Mouse (Mus musculus) lung, embryonic 14.5 days (tissue): ENCODE measurements around the gene Cited2. TPM values are rescaled to one million over a fixed set of nuclear protein-coding genes. Genes with fewer than 3 reads are reported as not detected.

ENCODE experiments used
- ATAC-seq: fragments of 200-750 bp; cut with Nextera tagmentation; 2 replicates; pipeline ENCODE4 v1.8.0; 2017; ENCODE audit warnings: mild to moderate bottlenecking, moderate TSS enrichment, moderate library complexity; ENCODE audit not compliant: insufficient read depth
- DNase-seq: peaks from one replicate; pipeline ENCODE4 v3.0.0-alpha.2; 2015
- H3K27ac ChIP-seq: fragments of 300-500 bp; sonication (generic); 2 replicates; pipeline ENCODE4 v1.5.1; 2014; ENCODE audit warnings: low read depth, mild to moderate bottlenecking, moderate library complexity
- H3K27me3 ChIP-seq: fragments of 300-500 bp; sonication (generic); 2 replicates; pipeline ENCODE4 v1.6.1; 2014; ENCODE audit warnings: low read length, control low read depth; ENCODE audit not compliant: insufficient read depth
- H3K36me3 ChIP-seq: fragments of 300-500 bp; sonication (generic); 2 replicates; pipeline ENCODE4 v1.6.1; 2014; ENCODE audit warnings: control low read depth; ENCODE audit not compliant: insufficient read depth
- H3K4me1 ChIP-seq: fragments of 300-500 bp; sonication (generic); 2 replicates; pipeline ENCODE4 v1.6.1; 2014; ENCODE audit warnings: antibody characterized with exemption, control low read depth; ENCODE audit not compliant: insufficient read depth
- H3K4me2 ChIP-seq: fragments of 300-500 bp; sonication (generic); 2 replicates; pipeline ENCODE4 v1.6.1; 2014; ENCODE audit warnings: mild to moderate bottlenecking
- H3K4me3 ChIP-seq: fragments of 300-500 bp; sonication (generic); 2 replicates; pipeline ENCODE4 v1.5.1; 2014; ENCODE audit warnings: low read depth, low read length
- H3K9ac ChIP-seq: fragments of 300-500 bp; sonication (generic); 2 replicates; pipeline ENCODE4 v1.6.1; 2014
- H3K9me3 ChIP-seq: fragments of 300-500 bp; sonication (generic); 2 replicates; pipeline ENCODE4 v1.6.1; 2016; ENCODE audit warnings: low read depth, low read length, control low read depth
- CTCF ChIP-seq: IDR thresholded peaks from 2 replicates; pipeline ENCODE4 v1.5.1; 2016; ENCODE audit warnings: antibody characterized with exemption, low read depth
- WGBS: fragments of 180-500 bp; shearing (Covaris S2); extraction: QIAGEN DNeasy Blood & Tissue Kit; methylation state at CpG from one replicate; pipeline ENCODE4 v1.1.7; 2014; 5-methylcytosine and 5-hydroxymethylcytosine counted together
- polyA plus RNA-seq: library from polyadenylated mRNA; unstranded; fragments of >200 nt; fragmentation: Nextera tagmentation; extraction: Ambion mirVana; gene quantifications from 2 replicates; pipeline ENCODE4 v1.2.1, GENCODE M21; 2014

Cited2 gene
- polyA plus RNA-seq = 36.5 and 37.1 TPM in 2 replicates

- Histone ChIP-seq H3K9me3 (no peaks in the 10 kb centered on the region), H3K9ac (peak within 1 kb of the TSS; percentile 90), H3K4me3 (peak within 1 kb of the TSS; percentile 86), H3K4me1 (peaks cover 3% of the 10 kb centered on the region; the same call in 1 of the 2 replicates), H3K27me3 (no peaks in the 10 kb centered on the region), H3K4me2 (peak within 1 kb of the TSS; percentile 87), H3K36me3 (no peaks in the 10 kb centered on the region), H3K27ac (peak within 1 kb of the TSS; percentile 100)
- TF ChIP-seq CTCF = peak; percentile 57
- DNase-seq = peak; percentile 98
- peak; percentile 84 for ATAC-seq
- WGBS = under 1% methylated on average over 55 of the region's 55 CpGs
Observed at GRCm38 (mm10) chr10:17722653-17723410, at the start of gene Cited2. TSS of gene Cited2 (plus strand) at chr10:17723218.

- Histone ChIP-seq H3K4me1 (no peaks in the 10 kb centered on the region), H3K4me3 (no peak overlapping the region), H3K9ac (no peak overlapping the region), H3K27me3 (no peaks in the 10 kb centered on the region), H3K9me3 (no peaks in the 10 kb centered on the region), H3K27ac (no peak overlapping the region), H3K4me2 (no peak overlapping the region), H3K36me3 (no peaks in the 10 kb centered on the region)
- no peak for ATAC-seq
- DNase-seq = no peak
- WGBS = 72% methylated on average over 5 of the region's 5 CpGs
- TF ChIP-seq CTCF = no peak
Observed at GRCm38 (mm10) chr10:17674454-17674853, 48.6 kb upstream of the Cited2 start.

GRCm38 (mm10) chr10:17674869-17675268 lies 48.1 kb upstream of the Cited2 start:
- H3K9ac ChIP-seq = no peak overlapping the region
- DNase-seq (no peak), ATAC-seq (no peak)
- H3K4me1 ChIP-seq = no peaks in the 10 kb centered on the region
- H3K4me2 ChIP-seq = no peak overlapping the region
- 90% methylated on average over 2 of the region's 2 CpGs for WGBS
- TF ChIP-seq CTCF = no peak
- H3K4me3 ChIP-seq = no peak overlapping the region
- H3K27ac ChIP-seq = no peak overlapping the region
- H3K36me3 ChIP-seq = no peaks in the 10 kb centered on the region
- no peaks in the 10 kb centered on the region for H3K9me3 ChIP-seq
- H3K27me3 ChIP-seq = no peaks in the 10 kb centered on the region

GRCm38 (mm10) chr10:17676464-17676863 lies 46.6 kb upstream of the Cited2 start:
- H3K27me3 ChIP-seq = no peaks in the 10 kb centered on the region
- H3K4me2 ChIP-seq = no peak overlapping the region
- TF ChIP-seq CTCF = no peak
- no peaks in the 10 kb centered on the region for H3K4me1 ChIP-seq
- WGBS = 72% methylated on average over 3 of the region's 3 CpGs
- no peak for DNase-seq
- H3K27ac ChIP-seq = no peak overlapping the region
- no peaks in the 10 kb centered on the region for H3K9me3 ChIP-seq
- no peak overlapping the region for H3K9ac ChIP-seq
- ATAC-seq = no peak
- no peak overlapping the region for H3K4me3 ChIP-seq
- no peaks in the 10 kb centered on the region for H3K36me3 ChIP-seq

- H3K27ac ChIP-seq = no peak overlapping the region
- no peak overlapping the region for H3K4me2 ChIP-seq
- H3K27me3 ChIP-seq = no peaks in the 10 kb centered on the region
- no peaks in the 10 kb centered on the region for H3K9me3 ChIP-seq
- no peak overlapping the region for H3K4me3 ChIP-seq
- no peaks in the 10 kb centered on the region for H3K4me1 ChIP-seq
- no peak overlapping the region for H3K9ac ChIP-seq
- TF ChIP-seq CTCF = no peak
- WGBS = 44% methylated on average over 4 of the region's 4 CpGs
- ATAC-seq (no peak), DNase-seq (no peak)
- H3K36me3 ChIP-seq = no peaks in the 10 kb centered on the region
Observed at GRCm38 (mm10) chr10:17677308-17677707, 45.7 kb upstream of the Cited2 start.

- DNase-seq (no peak), ATAC-seq (no peak)
- Histone ChIP-seq H3K36me3 (no peaks in the 10 kb centered on the region), H3K9me3 (no peaks in the 10 kb centered on the region), H3K4me2 (no peak overlapping the region), H3K27me3 (no peaks in the 10 kb centered on the region), H3K4me3 (no peak overlapping the region), H3K9ac (no peak overlapping the region), H3K27ac (no peak overlapping the region), H3K4me1 (no peaks in the 10 kb centered on the region)
- WGBS = 61% methylated on average over 8 of the region's 8 CpGs
- TF ChIP-seq CTCF = no peak
Observed at GRCm38 (mm10) chr10:17680432-17681382, 42.3 kb upstream of the Cited2 start.

- Histone ChIP-seq H3K27ac (no peak overlapping the region), H3K36me3 (no peaks in the 10 kb centered on the region), H3K4me3 (no peak overlapping the region), H3K4me2 (no peak overlapping the region), H3K9me3 (no peaks in the 10 kb centered on the region), H3K4me1 (no peaks in the 10 kb centered on the region), H3K9ac (no peak overlapping the region), H3K27me3 (no peaks in the 10 kb centered on the region)
- TF ChIP-seq CTCF = no peak
- DNase-seq = no peak
- WGBS = 81% methylated on average over 2 of the region's 2 CpGs
- no peak for ATAC-seq
Observed at GRCm38 (mm10) chr10:17681386-17681785, 41.6 kb upstream of the Cited2 start.
